Mouse (Mus musculus) midbrain, embryonic 13.5 days (tissue): ENCODE results near the gene 2310022A10Rik. TPM values are rescaled to one million over a fixed set of nuclear protein-coding genes. Genes with fewer than 3 reads are reported as not detected.

Experiments used
- ATAC-seq: fragments of 200-750 bp; cut with Nextera tagmentation; 2 replicates; pipeline ENCODE4 v1.8.0; 2017; ENCODE audit warnings: mild to moderate bottlenecking, moderate TSS enrichment, moderate library complexity
- H3K27ac ChIP-seq: fragments of 300-500 bp; sonication (generic); 2 replicates; pipeline ENCODE4 v1.5.1; 2015; ENCODE audit warnings: inconsistent platforms, mild to moderate bottlenecking, moderate library complexity
- H3K27me3 ChIP-seq: fragments of 300-500 bp; sonication (generic); 2 replicates; pipeline ENCODE4 v1.6.1; 2015; ENCODE audit warnings: mild to moderate bottlenecking, inconsistent platforms
- H3K36me3 ChIP-seq: fragments of 300-500 bp; sonication (generic); 2 replicates; pipeline ENCODE4 v1.6.1; 2015; ENCODE audit warnings: mild to moderate bottlenecking, inconsistent platforms
- H3K4me1 ChIP-seq: fragments of 300-500 bp; sonication (generic); replicated peaks from 2 replicates; pipeline ENCODE4 v1.6.1; 2015; ENCODE audit warnings: inconsistent platforms
- H3K4me2 ChIP-seq: fragments of 300-500 bp; sonication (generic); replicated peaks from 2 replicates; pipeline ENCODE4 v1.6.1; 2015; ENCODE audit warnings: moderate library complexity, mild to moderate bottlenecking, inconsistent platforms
- H3K4me3 ChIP-seq: fragments of 300-500 bp; sonication (generic); replicated peaks from 2 replicates; pipeline ENCODE4 v1.5.1; 2015; ENCODE audit warnings: mild to moderate bottlenecking, inconsistent platforms
- H3K9ac ChIP-seq: fragments of 300-500 bp; sonication (generic); replicated peaks from 2 replicates; pipeline ENCODE4 v1.6.1; 2015; ENCODE audit warnings: mild to moderate bottlenecking, inconsistent platforms
- H3K9me3 ChIP-seq: fragments of 300-500 bp; sonication (generic); 2 replicates; pipeline ENCODE4 v1.6.1; 2016; ENCODE audit warnings: mild to moderate bottlenecking, inconsistent platforms
- WGBS: fragments of 180-500 bp; shearing (Covaris S2); methylation state at CpG from one replicate; pipeline ENCODE4 v1.1.7; 2015; 5-methylcytosine and 5-hydroxymethylcytosine counted together
- polyA plus RNA-seq: library from polyadenylated mRNA; unstranded; fragments of >200 nt; fragmentation: Nextera tagmentation; extraction: Ambion mirVana; gene quantifications from 2 replicates; pipeline ENCODE4 v1.2.1, GENCODE M21; 2015

The 2310022A10Rik gene
- polyA plus RNA-seq, 1 experiment from 2014 or later, result 36.6 TPM

GRCm38 (mm10) chr7:27541922-27542321 is 11.1 kb upstream of the 2310022A10Rik start:
- 65% methylated on average over 5 of the region's 5 CpGs for WGBS
- H3K9me3 ChIP-seq, result no peaks in the 10 kb centered on the region
- no peak overlapping the region for H3K27ac ChIP-seq
- no peaks in the 10 kb centered on the region for H3K27me3 ChIP-seq
- ATAC-seq, result 0 out of 2 replicates have a peak, but pooled peaks have one; percentile 2
- H3K9ac ChIP-seq, result peak overlapping the region; percentile 76
- peak overlapping the region; percentile 55 for H3K4me3 ChIP-seq
- peaks cover 39% of the 10 kb centered on the region for H3K36me3 ChIP-seq
- peak overlapping the region; percentile 74 for H3K4me2 ChIP-seq
- H3K4me1 ChIP-seq, result peaks cover 18% of the 10 kb centered on the region

GRCm38 (mm10) chr7:27542392-27543033 is 10.5 kb upstream of the 2310022A10Rik start:
- Histone ChIP-seq H3K4me1 (peaks cover 18% of the 10 kb centered on the region), H3K9ac (peak overlapping the region; percentile 76), H3K4me2 (peak overlapping the region; percentile 74), H3K9me3 (no peaks in the 10 kb centered on the region), H3K27me3 (no peaks in the 10 kb centered on the region), H3K36me3 (peaks cover 34% of the 10 kb centered on the region), H3K27ac (no peak overlapping the region), H3K4me3 (peak overlapping the region; percentile 55)
- WGBS, result 4% methylated on average over 30 of the region's 30 CpGs
- ATAC-seq, result peak; percentile 96

- H3K4me3 ChIP-seq, result peak overlapping the region; percentile 55
- whole genome bisulfite sequencing, result 54% methylated on average over 6 of the region's 6 CpGs
- H3K36me3 ChIP-seq, result peaks cover 28% of the 10 kb centered on the region
- peak overlapping the region; percentile 74 for H3K4me2 ChIP-seq
- peaks cover 18% of the 10 kb centered on the region for H3K4me1 ChIP-seq
- ATAC-seq, result peak; percentile 5
- H3K9ac ChIP-seq, result peak overlapping the region; percentile 76
- H3K27me3 ChIP-seq, result no peaks in the 10 kb centered on the region
- H3K9me3 ChIP-seq, result no peaks in the 10 kb centered on the region
- no peak overlapping the region for H3K27ac ChIP-seq
Observed at GRCm38 (mm10) chr7:27543065-27543464, 10.0 kb upstream of the 2310022A10Rik start.

- H3K27ac ChIP-seq, result no peak overlapping the region
- WGBS, result 87% methylated on average over 4 of the region's 4 CpGs
- H3K27me3 ChIP-seq, result no peaks in the 10 kb centered on the region
- H3K4me1 ChIP-seq, result peaks cover 18% of the 10 kb centered on the region
- H3K9me3 ChIP-seq, result no peaks in the 10 kb centered on the region
- peaks cover 22% of the 10 kb centered on the region for H3K36me3 ChIP-seq
- no peak overlapping the region for H3K4me3 ChIP-seq
- H3K9ac ChIP-seq, result no peak overlapping the region
- H3K4me2 ChIP-seq, result no peak overlapping the region
- ATAC-seq, result no peak
Observed at GRCm38 (mm10) chr7:27543851-27544250, 9.2 kb upstream of the 2310022A10Rik start.

GRCm38 (mm10) chr7:27544675-27545370 is 8.2 kb upstream of the 2310022A10Rik start:
- Histone ChIP-seq H3K4me3 (no peak overlapping the region), H3K9ac (no peak overlapping the region), H3K4me1 (peaks cover 18% of the 10 kb centered on the region), H3K4me2 (no peak overlapping the region), H3K27me3 (no peaks in the 10 kb centered on the region), H3K9me3 (no peaks in the 10 kb centered on the region), H3K27ac (no peak overlapping the region), H3K36me3 (peaks cover 13% of the 10 kb centered on the region)
- 91% methylated on average over 12 of the region's 12 CpGs for WGBS
- ATAC-seq, result no peak

- no peak overlapping the region for H3K27ac ChIP-seq
- no peak overlapping the region for H3K4me2 ChIP-seq
- H3K27me3 ChIP-seq, result no peaks in the 10 kb centered on the region
- no peak overlapping the region for H3K4me3 ChIP-seq
- H3K36me3 ChIP-seq, result no peaks in the 10 kb centered on the region
- H3K9ac ChIP-seq, result no peak overlapping the region
- WGBS, result 80% methylated on average over 6 of the region's 6 CpGs
- H3K9me3 ChIP-seq, result no peaks in the 10 kb centered on the region
- no peak for ATAC-seq
- peaks cover 16% of the 10 kb centered on the region for H3K4me1 ChIP-seq
Observed at GRCm38 (mm10) chr7:27549597-27549996, 3.4 kb upstream of the 2310022A10Rik start.

GRCm38 (mm10) chr7:27552070-27552469 is 963 bp upstream of the 2310022A10Rik start:
- peak overlapping the region; percentile 60; the same call in 1 of the 2 replicates for H3K4me3 ChIP-seq
- H3K27ac ChIP-seq, result no peak overlapping the region
- H3K36me3 ChIP-seq, result peaks cover 12% of the 10 kb centered on the region
- no peaks in the 10 kb centered on the region for H3K27me3 ChIP-seq
- peaks cover 19% of the 10 kb centered on the region for H3K4me1 ChIP-seq
- no peak for ATAC-seq
- 0 out of 2 replicates have a peak overlapping the region, but pooled peaks have one; percentile 73 for H3K9ac ChIP-seq
- H3K9me3 ChIP-seq, result no peaks in the 10 kb centered on the region
- peak overlapping the region; percentile 89 for H3K4me2 ChIP-seq
- WGBS, result 53% methylated on average over 5 of the region's 5 CpGs

- WGBS, result 82% methylated on average over 8 of the region's 8 CpGs
- no peak for ATAC-seq
- Histone ChIP-seq H3K27me3 (no peaks in the 10 kb centered on the region), H3K9ac (no peak overlapping the region), H3K4me2 (no peak overlapping the region), H3K9me3 (no peaks in the 10 kb centered on the region), H3K4me1 (no peaks in the 10 kb centered on the region), H3K36me3 (peaks cover 75% of the 10 kb centered on the region), H3K27ac (no peak overlapping the region), H3K4me3 (no peak overlapping the region)
Observed at GRCm38 (mm10) chr7:27560291-27560887, 7.4 kb downstream of the 2310022A10Rik start.

- Histone ChIP-seq H3K27me3 (no peaks in the 10 kb centered on the region), H3K4me2 (no peak overlapping the region), H3K27ac (no peak overlapping the region), H3K4me1 (no peaks in the 10 kb centered on the region), H3K9me3 (no peaks in the 10 kb centered on the region), H3K36me3 (peaks cover 74% of the 10 kb centered on the region), H3K4me3 (no peak overlapping the region), H3K9ac (no peak overlapping the region)
- 100% methylated on average over 1 of the region's 1 CpGs for WGBS
- no peak for ATAC-seq
Observed at GRCm38 (mm10) chr7:27560978-27561377, 7.9 kb downstream of the 2310022A10Rik start.

- Histone ChIP-seq H3K4me3 (no peak overlapping the region), H3K4me2 (no peak overlapping the region), H3K4me1 (no peaks in the 10 kb centered on the region), H3K27ac (no peak overlapping the region), H3K27me3 (no peaks in the 10 kb centered on the region), H3K9me3 (no peaks in the 10 kb centered on the region), H3K9ac (no peak overlapping the region), H3K36me3 (peaks cover 76% of the 10 kb centered on the region)
- ATAC-seq, result no peak
- WGBS, result 90% methylated on average over 5 of the region's 5 CpGs
Observed at GRCm38 (mm10) chr7:27569580-27570224, 16.7 kb downstream of the 2310022A10Rik start.

GRCm38 (mm10) chr7:27572133-27572532 is 19.1 kb downstream of the 2310022A10Rik start:
- H3K4me1 ChIP-seq, result no peaks in the 10 kb centered on the region
- H3K27me3 ChIP-seq, result no peaks in the 10 kb centered on the region
- no peak overlapping the region for H3K4me2 ChIP-seq
- 98% methylated on average over 4 of the region's 4 CpGs for WGBS
- no peak overlapping the region for H3K9ac ChIP-seq
- H3K9me3 ChIP-seq, result no peaks in the 10 kb centered on the region
- no peak overlapping the region for H3K4me3 ChIP-seq
- ATAC-seq, result no peak
- H3K27ac ChIP-seq, result no peak overlapping the region
- peaks cover 84% of the 10 kb centered on the region for H3K36me3 ChIP-seq
